Mouse (Mus musculus): ENCODE measurements around the gene Samm50.
"Not testable (repeated sequence)": the region's sequence is repeated elsewhere in the genome, so short reads cannot be mapped to it uniquely, and the experiment has no call there.

Gene Samm50

GRCm38 (mm10) chr15:84192058-84192791 is at the start of gene Samm50:
Samm50 (plus strand) TSS chr15:84192241.
- peak; percentile 95 for DNase-seq (ENCODE audit: low read depth, low spot score)

DNA sequence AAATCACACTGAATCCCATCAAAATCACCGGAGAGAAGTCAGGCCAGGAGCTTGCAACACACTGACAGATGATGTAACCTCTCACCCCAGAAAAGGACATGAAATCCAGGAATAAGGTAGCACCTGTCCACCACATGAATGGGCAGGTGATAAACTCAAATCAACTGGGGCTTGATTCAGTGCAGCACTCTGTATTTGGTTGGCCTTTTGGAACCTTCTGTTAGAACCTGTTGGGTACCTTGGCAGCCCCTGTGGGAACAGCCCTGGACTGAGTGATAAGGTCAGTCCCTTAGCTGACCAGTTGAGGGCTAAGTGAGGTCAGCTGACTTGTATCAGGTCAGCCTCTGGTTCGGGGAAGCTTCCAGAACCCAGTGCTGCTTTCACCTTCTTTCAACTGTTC is 35.9 kb upstream of the Samm50 start:
- no peak for DNase-seq (ENCODE audit: low read depth, low spot score)

GRCm38 (mm10) chr15:84157530-84157929 is 34.5 kb upstream of the Samm50 start:
- not testable (repeated sequence) for DNase-seq (ENCODE audit: low read depth, low spot score)

DNA sequence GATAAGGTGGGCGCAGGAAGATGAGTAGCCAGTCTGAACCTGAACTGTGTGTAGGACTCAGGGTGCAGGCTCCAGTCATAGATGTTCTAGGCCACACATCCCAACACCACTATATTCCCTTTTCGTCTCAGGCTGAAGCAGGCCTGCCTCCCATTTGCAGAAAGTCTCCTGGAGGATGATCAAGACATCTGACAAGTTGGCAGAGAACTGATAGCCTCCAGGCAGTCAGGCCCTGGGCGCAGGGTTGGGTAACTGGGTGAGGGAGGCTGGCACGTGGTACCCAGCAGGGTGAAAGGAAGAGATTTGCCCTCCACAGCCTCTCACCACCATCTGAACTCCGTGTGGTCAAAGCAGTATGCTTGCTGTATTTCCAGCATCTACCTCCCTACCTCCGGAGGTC is 30.2 kb upstream of the Samm50 start:
- DNase-seq (ENCODE audit: low read depth, low spot score) = no peak

GRCm38 (mm10) chr15:84166818-84167217 is 25.2 kb upstream of the Samm50 start:
- no peak for DNase-seq (ENCODE audit: low read depth, low spot score)

- peak; percentile 94 for DNase-seq (ENCODE audit: low read depth, low spot score)
Measured at GRCm38 (mm10) chr15:84167600-84167999, 24.4 kb upstream of the Samm50 start, which contains the start of gene Pnpla3. Pnpla3 (plus strand) TSS chr15:84167837.

DNA sequence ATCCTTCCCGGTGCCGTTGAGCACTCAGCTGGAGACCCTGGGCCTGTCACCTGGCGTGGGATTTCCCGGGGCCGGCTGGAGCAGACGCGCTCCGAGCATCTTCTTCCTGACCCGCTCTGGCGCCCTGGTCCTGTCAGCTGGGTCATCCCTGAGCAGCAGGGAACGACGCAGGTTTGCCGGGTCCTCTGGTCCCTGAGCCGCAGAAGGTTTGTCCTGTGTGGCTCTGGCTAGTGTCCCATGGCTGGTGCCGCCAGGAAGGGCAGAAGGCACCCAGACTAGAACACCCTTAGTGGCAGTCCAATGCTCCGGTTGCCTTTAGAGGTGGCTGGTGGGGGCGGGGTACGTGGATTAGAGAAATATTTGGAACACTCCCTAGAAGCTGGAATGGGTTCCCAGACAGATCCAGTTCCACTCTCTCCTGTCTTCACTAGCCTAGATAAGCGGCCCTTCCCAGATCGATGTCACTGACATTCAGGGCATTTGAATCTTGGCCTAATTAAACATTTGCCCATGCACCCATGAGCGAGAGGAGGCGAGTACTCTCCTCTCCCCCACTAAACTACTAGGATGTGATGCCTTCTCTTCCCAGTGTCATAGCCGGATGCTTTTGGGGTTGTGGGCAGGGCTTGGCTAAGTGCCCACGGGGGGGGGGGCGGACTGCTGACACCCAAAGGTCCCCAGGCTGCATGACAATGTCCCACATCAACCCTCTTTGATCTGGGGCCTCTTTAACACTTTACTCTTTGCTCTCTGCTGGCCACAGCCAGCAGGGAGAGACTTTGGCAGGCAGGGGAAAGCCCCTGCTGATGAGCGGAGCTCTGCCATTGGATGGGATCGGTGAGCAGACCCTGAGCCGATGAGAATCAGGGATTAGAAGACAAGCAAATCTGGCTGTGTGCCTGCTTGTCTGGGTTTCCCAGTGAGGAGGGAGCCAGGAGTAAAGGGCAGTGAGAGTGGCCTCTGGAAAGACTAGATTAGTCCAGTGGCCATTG is 23.6 kb upstream of the Samm50 start:
- DNase-seq (ENCODE audit: low read depth, low spot score) = no peak

DNA sequence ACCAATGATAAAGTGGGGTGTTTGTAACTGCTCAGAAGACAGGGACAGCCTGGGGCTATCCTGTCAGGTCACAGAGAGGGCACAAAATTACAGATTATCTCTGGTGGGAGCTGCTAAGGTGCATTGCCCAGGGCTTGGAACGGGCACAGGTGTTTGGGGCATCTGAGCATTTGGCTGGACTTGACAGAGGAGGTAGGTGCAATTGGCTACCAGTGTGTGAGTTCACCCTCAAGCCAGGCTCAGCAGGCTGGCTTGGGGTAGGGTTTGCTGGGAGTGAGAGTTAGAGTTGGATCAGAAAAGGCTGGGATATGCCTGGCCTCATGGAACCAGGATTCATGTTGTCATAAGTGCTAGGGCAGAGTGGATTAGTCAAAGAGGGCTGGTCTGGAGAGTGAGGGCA is 22.5 kb upstream of the Samm50 start:
- DNase-seq (ENCODE audit: low read depth, low spot score) = no peak

GRCm38 (mm10) chr15:84171166-84171565 is 20.9 kb upstream of the Samm50 start:
- no peak for DNase-seq (ENCODE audit: low read depth, low spot score)

GRCm38 (mm10) chr15:84178733-84179132 is 13.3 kb upstream of the Samm50 start:
- no peak for DNase-seq (ENCODE audit: low read depth, low spot score)

DNA sequence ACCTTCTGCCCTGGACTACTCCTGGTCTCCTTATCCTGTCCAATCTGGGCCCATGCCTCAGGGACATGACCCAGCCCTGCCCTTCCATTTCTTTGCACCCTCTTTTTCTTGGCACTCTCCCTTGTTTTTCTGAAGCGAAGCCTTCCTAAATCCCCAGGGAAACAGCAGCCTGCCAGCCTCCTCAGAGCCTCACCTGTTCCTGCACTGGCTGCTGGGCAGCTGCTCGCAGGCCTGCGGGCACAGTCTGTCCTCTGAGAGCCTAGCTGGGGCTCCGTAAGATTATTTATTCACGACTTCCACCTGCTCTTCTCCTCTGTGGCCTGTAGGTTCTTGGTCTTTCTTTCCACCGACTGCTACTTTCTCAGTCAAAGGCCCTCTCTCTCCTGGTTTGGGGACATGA is 10.0 kb upstream of the Samm50 start:
- DNase-seq (ENCODE audit: low read depth, low spot score) = no peak

DNA sequence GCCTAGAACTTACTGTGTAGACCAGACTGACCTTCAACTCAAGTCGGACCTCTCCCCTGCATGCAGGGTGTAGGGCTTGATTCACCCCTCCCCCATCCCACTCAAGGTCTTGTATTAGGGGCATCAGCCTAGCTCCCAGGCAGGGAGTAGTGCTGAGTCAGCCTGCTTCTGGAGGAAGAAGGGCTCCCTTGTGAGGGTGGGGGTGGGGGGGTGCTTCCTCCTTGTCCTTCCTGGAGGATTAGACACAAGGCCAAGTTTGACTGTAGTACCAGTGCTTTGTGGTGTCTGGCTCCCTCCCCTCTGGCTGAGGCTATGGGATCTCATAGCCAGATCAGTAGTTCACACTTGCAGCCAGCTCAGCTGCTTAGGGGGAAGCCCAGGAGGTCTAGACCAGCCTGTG is 8.1 kb upstream of the Samm50 start:
- DNase-seq (ENCODE audit: low read depth, low spot score) = no peak

- DNase-seq (ENCODE audit: low read depth, low spot score) = no peak
Measured at GRCm38 (mm10) chr15:84186196-84186595, 5.8 kb upstream of the Samm50 start.

DNA sequence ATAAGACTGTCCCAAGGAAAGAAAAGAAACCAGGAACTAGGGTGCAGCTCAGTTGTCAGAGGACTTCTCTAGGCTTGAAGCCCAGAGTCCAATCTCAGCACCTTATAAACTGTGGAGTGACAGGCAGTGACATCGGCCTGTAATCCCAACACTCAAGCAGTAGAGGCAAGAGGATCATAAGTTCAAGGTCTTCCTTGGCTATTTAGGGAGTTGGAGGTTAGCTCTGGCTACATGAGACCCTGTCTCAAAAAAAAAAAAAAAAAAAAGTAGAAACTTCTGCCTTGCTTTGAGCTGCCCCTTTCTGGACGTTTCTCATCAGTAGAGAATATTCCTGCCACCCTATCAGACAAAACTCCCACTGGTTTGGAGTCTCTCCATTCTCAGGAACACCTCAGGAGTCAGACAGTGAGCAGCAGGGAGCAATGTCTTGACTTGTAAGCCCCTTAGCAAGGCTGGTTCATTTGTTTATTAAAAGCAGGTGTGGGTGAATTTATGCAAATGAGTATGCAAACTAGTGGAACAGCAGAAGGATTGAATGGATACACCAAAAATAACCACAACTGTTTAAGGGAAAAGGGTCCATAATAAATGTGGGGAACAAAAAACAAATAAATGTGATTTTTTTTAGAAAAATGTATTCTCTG is 3.0 kb upstream of the Samm50 start:
- DNase-seq (ENCODE audit: low read depth, low spot score) = no peak

DNA sequence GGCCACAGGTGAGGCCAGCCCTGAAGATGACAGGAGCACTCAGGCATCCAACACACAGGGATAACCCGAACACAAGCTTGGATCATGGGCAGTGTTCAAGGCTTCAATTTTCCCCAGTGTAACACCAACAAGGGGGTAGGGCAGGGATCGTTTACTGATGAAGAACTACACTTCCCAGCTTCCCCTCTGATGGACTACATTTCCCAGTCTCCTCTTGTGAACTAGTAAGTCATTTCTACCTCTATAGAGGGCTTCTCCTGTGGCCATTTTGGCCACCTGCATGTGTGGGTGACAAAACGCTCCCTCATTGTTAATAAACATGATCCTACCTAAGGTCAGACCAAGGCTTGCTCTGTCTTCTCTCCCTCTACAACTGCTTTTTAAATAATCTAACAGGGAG is 2.2 kb upstream of the Samm50 start:
- DNase-seq (ENCODE audit: low read depth, low spot score) = no peak

DNA sequence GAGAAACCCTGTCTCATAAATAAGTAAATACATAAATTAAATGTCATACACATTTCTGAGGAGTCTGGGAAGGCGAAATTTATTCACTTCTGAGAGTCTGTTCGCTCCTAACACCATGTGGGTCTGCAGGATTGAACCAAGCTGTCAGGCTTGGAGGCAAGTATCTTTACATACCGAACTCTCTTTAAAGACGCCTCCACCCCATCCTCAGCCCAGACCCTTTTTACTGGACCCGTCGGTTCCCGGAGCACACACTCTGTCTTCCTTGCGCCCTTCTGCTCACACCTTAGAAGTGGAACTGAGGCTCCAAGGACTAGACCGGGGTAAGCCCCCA is 350 bp upstream of the Samm50 start:
- no peak for DNase-seq (ENCODE audit: low read depth, low spot score)

DNA sequence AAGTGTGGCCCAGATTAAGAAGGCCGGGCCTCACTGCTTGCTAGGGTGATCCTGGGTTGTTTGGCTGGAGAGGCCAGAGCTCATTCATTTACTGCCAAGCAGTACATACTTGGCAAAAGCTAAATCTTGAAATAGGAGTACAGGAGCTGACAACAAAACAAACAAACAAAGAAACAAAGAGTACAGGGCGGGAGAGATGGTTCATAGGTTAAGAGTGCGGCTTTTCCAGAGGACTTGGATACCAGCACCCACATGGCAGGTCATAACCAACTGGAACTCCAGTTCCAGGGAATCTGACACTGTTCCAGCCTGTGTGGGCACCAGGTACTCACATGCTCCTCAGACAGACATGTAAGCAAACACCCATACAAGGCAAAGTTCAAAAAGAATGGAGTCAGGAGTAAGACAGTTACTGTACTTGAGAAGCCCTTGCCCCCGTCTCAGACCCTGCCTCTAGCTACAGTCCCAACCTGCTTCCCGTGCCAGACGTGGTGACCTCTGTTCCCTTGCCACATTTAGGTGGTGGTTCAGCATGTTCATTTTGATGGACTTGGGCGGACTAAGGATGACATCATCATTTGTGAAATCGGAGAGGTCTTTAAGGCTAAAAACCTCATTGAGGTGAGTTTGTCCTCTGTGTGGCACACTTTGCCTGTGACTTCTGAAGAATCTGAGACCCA is 4.6 kb downstream of the Samm50 start:
- DNase-seq (ENCODE audit: low read depth, low spot score) = no peak

GRCm38 (mm10) chr15:84207327-84207726 is 15.3 kb downstream of the Samm50 start:
- DNase-seq (ENCODE audit: low read depth, low spot score) = no peak

GRCm38 (mm10) chr15:84209517-84210412 is 17.7 kb downstream of the Samm50 start:
- DNase-seq (ENCODE audit: low read depth, low spot score) = no peak

GRCm38 (mm10) chr15:84210461-84210860 is 18.4 kb downstream of the Samm50 start:
- DNase-seq (ENCODE audit: low read depth, low spot score) = no peak

DNA sequence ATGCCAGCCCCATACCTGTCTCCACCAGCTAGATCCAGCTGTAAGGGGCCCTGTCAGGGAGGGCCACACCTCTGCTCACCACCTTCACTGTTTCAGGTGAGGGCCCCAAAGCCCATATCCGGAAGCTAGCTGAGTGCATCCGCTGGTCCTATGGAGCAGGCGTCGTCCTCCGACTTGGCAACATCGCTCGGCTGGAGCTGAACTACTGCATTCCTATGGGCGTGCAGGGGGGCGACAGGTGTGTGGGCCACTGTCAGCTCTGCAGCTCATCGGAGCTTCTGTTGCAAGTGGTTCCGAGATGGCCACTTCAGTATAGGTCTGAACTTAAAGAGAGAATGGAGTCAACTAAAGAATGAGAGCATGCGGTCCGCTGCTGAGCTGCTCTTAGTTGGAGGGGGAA is 18.9 kb downstream of the Samm50 start:
- no peak for DNase-seq (ENCODE audit: low read depth, low spot score)

Measured in forelimb bud, embryonic 11.5 days (tissue).